Mouse (Mus musculus): ENCODE data around the gene Triap1.
"Not testable (repeated sequence)": the region's sequence is repeated elsewhere in the genome, so short reads cannot be mapped to it uniquely, and the experiment has no call there.

Triap1 gene

GRCm38 (mm10) chr5:115333626-115334025, 7.4 kb upstream of the Triap1 start:
- no peak for DNase-seq (ENCODE audit: low read depth)

- DNase-seq (ENCODE audit: low read depth) = no peak
These were observed 1.0 kb upstream of the Triap1 start for GRCm38 (mm10) chr5:115340007-115340406.

- DNase-seq (ENCODE audit: low read depth) = no peak
These were observed 515 bp downstream of the Triap1 start for GRCm38 (mm10) chr5:115341314-115342165.

- peak; percentile 92 for DNase-seq (ENCODE audit: low read depth)
These were observed 6.5 kb downstream of the Triap1 start for GRCm38 (mm10) chr5:115347564-115347963.

- DNase-seq (ENCODE audit: low read depth) = peak; percentile 100
These were observed 7.7 kb downstream of the Triap1 start, which contains the start of gene Cox6a1 for GRCm38 (mm10) chr5:115348546-115349224. TSS of gene Cox6a1 (minus strand) at chr5:115348981.

- no peak for DNase-seq (ENCODE audit: low read depth)
These were observed 8.2 kb downstream of the Triap1 start for GRCm38 (mm10) chr5:115349225-115349555.

- DNase-seq (ENCODE audit: low read depth) = no peak
These were observed 10.3 kb downstream of the Triap1 start for GRCm38 (mm10) chr5:115351348-115351747.

GRCm38 (mm10) chr5:115355070-115355469, 14.0 kb downstream of the Triap1 start:
- no peak for DNase-seq (ENCODE audit: low read depth)

- DNase-seq (ENCODE audit: low read depth) = peak; percentile 84
These were observed 17.8 kb downstream of the Triap1 start for GRCm38 (mm10) chr5:115358872-115359271.

- no peak for DNase-seq (ENCODE audit: low read depth)
These were observed 18.4 kb downstream of the Triap1 start for GRCm38 (mm10) chr5:115359438-115359837.

- DNase-seq (ENCODE audit: low read depth) = no peak
These were observed 18.9 kb downstream of the Triap1 start for GRCm38 (mm10) chr5:115359851-115360372.

- DNase-seq (ENCODE audit: low read depth) = no peak
These were observed 21.2 kb downstream of the Triap1 start for GRCm38 (mm10) chr5:115362216-115362615.

- DNase-seq (ENCODE audit: low read depth) = no peak
These were observed 22.0 kb downstream of the Triap1 start for GRCm38 (mm10) chr5:115362819-115363714.

- DNase-seq (ENCODE audit: low read depth) = no peak
These were observed 23.8 kb downstream of the Triap1 start for GRCm38 (mm10) chr5:115364782-115365181.

GRCm38 (mm10) chr5:115371736-115372135, 30.7 kb downstream of the Triap1 start:
- DNase-seq (ENCODE audit: low read depth) = no peak

- no peak for DNase-seq (ENCODE audit: low read depth)
These were observed 32.6 kb downstream of the Triap1 start for GRCm38 (mm10) chr5:115373441-115374203.

GRCm38 (mm10) chr5:115374204-115374820, 33.3 kb downstream of the Triap1 start:
- DNase-seq (ENCODE audit: low read depth) = no peak

GRCm38 (mm10) chr5:115375436-115375835, 34.4 kb downstream of the Triap1 start:
- DNase-seq (ENCODE audit: low read depth) = no peak

GRCm38 (mm10) chr5:115378882-115379281, 37.9 kb downstream of the Triap1 start:
- not testable (repeated sequence) for DNase-seq (ENCODE audit: low read depth)

- DNase-seq (ENCODE audit: low read depth) = no peak
These were observed 50.9 kb downstream of the Triap1 start for GRCm38 (mm10) chr5:115391935-115392334.

- DNase-seq (ENCODE audit: low read depth) = no peak
These were observed 51.9 kb downstream of the Triap1 start for GRCm38 (mm10) chr5:115392969-115393368.
